In the genomic region with DNA sequence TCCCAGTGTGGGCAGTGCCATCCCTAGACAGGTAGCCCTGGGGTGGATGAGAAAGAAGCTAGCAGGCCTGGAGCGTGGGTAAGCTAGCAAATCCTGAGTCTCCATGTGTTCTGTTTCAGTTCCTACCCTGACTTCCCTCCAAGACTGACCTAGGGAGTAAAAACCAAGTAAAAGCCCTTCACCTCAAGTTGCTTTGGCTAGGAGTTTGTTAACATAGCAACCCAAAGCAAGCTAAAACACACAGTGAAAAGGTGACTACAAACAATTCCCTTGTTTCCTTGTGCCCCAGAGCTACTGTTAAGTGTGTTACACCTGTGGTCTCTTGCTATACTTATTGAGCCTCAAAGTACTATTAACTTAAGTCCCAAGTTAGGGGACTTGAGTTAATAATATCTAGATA, we compare ENCODE assay signal across 22 mouse cellular contexts. TPM values are rescaled to one million over a fixed set of nuclear protein-coding genes. Genes with fewer than 3 reads are reported as not detected.
"Had no signal": no experiment of that assay in that cellular context is flagged by ENCODE, and none has a peak within 500 bp of the region (broad histone marks: within the 10 kb centered on the region; RNA-seq: fewer than 3 reads in every experiment).

No protein-coding gene starts in this region.

- ATAC-seq: intestine, postnatal 0 days; liver, postnatal 0 days; midbrain, embryonic 13.5 days had no signal

- H3K9me3 ChIP-seq: limb, embryonic 15.5 days; megakaryocyte, embryonic 14.5 days; midbrain, embryonic 10.5 days; midbrain, embryonic 13.5 days had no signal

- H3K4me1 ChIP-seq: midbrain, embryonic 10.5 days; midbrain, embryonic 13.5 days had no signal

- DNase-seq: kidney, adult 2 months; kidney, postnatal 25 days; layer of hippocampus, adult 9-11 months; liver, postnatal 0 days; right cerebral cortex, adult 18-20 months; right cerebral cortex, postnatal 14 days; right cerebral cortex, postnatal 4 days; thymus, adult 2 months; thymus, postnatal 14 days; thymus, postnatal 4 days had no signal

- H3K4me2 ChIP-seq: limb, embryonic 15.5 days; liver, embryonic 11.5 days; midbrain, embryonic 13.5 days had no signal

- H3K36me3 ChIP-seq: limb, embryonic 15.5 days; midbrain, embryonic 10.5 days; midbrain, embryonic 13.5 days had no signal

- H3K9ac ChIP-seq: limb, embryonic 15.5 days; liver, embryonic 14.5 days; liver, postnatal 0 days; midbrain, embryonic 13.5 days had no signal

- H3K4me3 ChIP-seq: layer of hippocampus, adult 2 months; limb, embryonic 15.5 days; megakaryocyte, embryonic 14.5 days; midbrain, embryonic 10.5 days; midbrain, embryonic 13.5 days had no signal

- H3K27me3 ChIP-seq: limb, embryonic 15.5 days; midbrain, embryonic 13.5 days had no signal

- H3K27ac ChIP-seq: kidney, postnatal 0 days; layer of hippocampus, adult 2 months; limb, embryonic 15.5 days; liver, embryonic 14.5 days; midbrain, embryonic 10.5 days; midbrain, embryonic 13.5 days; stomach, postnatal 0 days had no signal

RNA-seq across cellular contexts. Expression of a gene that starts 1.6 kb away (rescaled TPM):
- polyA plus RNA-seq: midbrain, embryonic 10.5 days; midbrain, embryonic 13.5 days; neural tube, embryonic 11.5 days; neural tube, embryonic 14.5 days had no signal
